ENCODE assay signal across 22 mouse cellular contexts in the genomic region with DNA sequence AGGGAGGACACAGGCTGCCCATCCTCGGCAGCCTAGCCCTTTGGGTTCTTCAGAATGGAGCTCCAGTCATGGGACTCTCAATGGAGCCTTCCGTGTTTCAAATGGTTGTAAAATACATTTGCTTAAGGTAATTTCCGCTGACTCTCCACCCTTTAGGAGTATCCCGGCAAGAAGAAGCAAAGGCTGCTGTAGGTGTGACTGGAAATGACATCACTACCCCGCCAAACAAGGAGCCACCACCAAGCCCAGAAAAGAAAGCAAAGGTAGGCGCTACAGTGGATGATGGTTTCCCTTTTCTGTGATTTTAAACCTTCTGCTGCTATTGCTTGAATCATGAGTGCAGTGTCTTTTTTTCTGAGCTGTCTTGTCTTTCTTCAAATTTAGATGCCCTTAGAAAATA. TPM values are rescaled to one million over a fixed set of nuclear protein-coding genes. Genes with fewer than 3 reads are reported as not detected.
DNase-seq lines count a peak whose midpoint lies in the region; ATAC-seq and TF ChIP-seq lines count a peak whose summit lies in the region.
"Had no signal": no experiment of that assay in that cellular context is flagged by ENCODE, and none has a peak within 500 bp of the region (broad histone marks: within the 10 kb centered on the region; RNA-seq: fewer than 3 reads in every experiment).

No protein-coding gene starts in this region.

- H3K9ac ChIP-seq in kidney, embryonic 15.5 days = no peak overlapping the region
- H3K9ac ChIP-seq: embryonic facial prominence, embryonic 15.5 days; forebrain, embryonic 15.5 days; heart, embryonic 15.5 days; hindbrain, embryonic 14.5 days had no signal

- no peaks in the 10 kb centered on the region for H3K9me3 ChIP-seq in kidney, embryonic 15.5 days (replicated peaks)
- H3K9me3 ChIP-seq: embryonic facial prominence, embryonic 15.5 days; forebrain, embryonic 15.5 days; G1E; heart, embryonic 15.5 days; hindbrain, embryonic 10.5 days had no signal

- H3K4me1 ChIP-seq in kidney, embryonic 15.5 days = 0 out of 2 replicates have a peak, but pooled peaks cover 3% of the 10 kb centered on the region
- H3K4me1 ChIP-seq: embryonic facial prominence, embryonic 15.5 days; forebrain, embryonic 15.5 days; hindbrain, embryonic 10.5 days had no signal

- peak overlapping the region; percentile 55; the same call in 1 of the 2 replicates for H3K27ac ChIP-seq in layer of hippocampus, adult 2 months
- no peak overlapping the region for H3K27ac ChIP-seq in kidney, embryonic 15.5 days
- H3K27ac ChIP-seq: embryonic facial prominence, embryonic 15.5 days; forebrain, embryonic 15.5 days; heart, embryonic 15.5 days; hindbrain, embryonic 10.5 days; hindbrain, embryonic 14.5 days had no signal

- H3K4me2 ChIP-seq in kidney, embryonic 15.5 days = no peak overlapping the region
- H3K4me2 ChIP-seq: embryonic facial prominence, embryonic 15.5 days; forebrain, embryonic 15.5 days; heart, embryonic 11.5 days; heart, embryonic 15.5 days; hindbrain, embryonic 14.5 days had no signal

- H3K36me3 ChIP-seq in kidney, embryonic 15.5 days = peaks cover 41% of the 10 kb centered on the region

- WGBS in kidney, embryonic 15.5 days = 86% methylated on average over 6 of the region's 6 CpGs

- no peak for ATAC-seq in kidney, embryonic 15.5 days (replicated peaks; ENCODE audit: low FRiP score)
- ATAC-seq: forebrain, embryonic 15.5 days; intestine, embryonic 16.5 days had no signal

- no peak for TF ChIP-seq CTCF in layer of hippocampus, adult 2 months (conservative IDR thresholded peaks at IDR 0.05)

- no peak overlapping the region for H3K4me3 ChIP-seq in layer of hippocampus, adult 2 months
- H3K4me3 ChIP-seq in kidney, embryonic 15.5 days (replicated peaks) = no peak overlapping the region
- H3K4me3 ChIP-seq: embryonic facial prominence, embryonic 15.5 days; erythroblast, embryonic 14.5 days; forebrain, embryonic 15.5 days; heart, embryonic 15.5 days; hindbrain, embryonic 10.5 days had no signal

- H3K27me3 ChIP-seq in kidney, embryonic 15.5 days = no peaks in the 10 kb centered on the region
- H3K27me3 ChIP-seq: embryonic facial prominence, embryonic 15.5 days; forebrain, embryonic 15.5 days; heart, embryonic 15.5 days had no signal

- DNase-seq in cerebellum, adult 9-10 months = peak; percentile 12
- no peak for DNase-seq in cerebellum, postnatal 36 days
- no peak for DNase-seq in layer of hippocampus, adult 2 months (ENCODE audit: low spot score in 2 of 2)
- no peak for DNase-seq in layer of hippocampus, postnatal 10 days (ENCODE audit: low spot score in 2 of 2)
- DNase-seq in induced T-regulatory cell, adult 2 months (ENCODE audit: low read depth) = peak; percentile 18
- peak; percentile 31 to 39 for DNase-seq in thymus, postnatal 10 days (ENCODE audit: low spot score in 2 of 2)
- no peak for DNase-seq in urinary bladder, postnatal 4 days (ENCODE audit: low spot score in 2 of 2)
- DNase-seq: adrenal gland, postnatal 10 days; cerebellum, adult 11-12 months; cerebellum, postnatal 10 days; embryo, embryonic 11 days; gastrocnemius, postnatal 25 days had no signal

RNA-seq across cellular contexts. Expression of gene Smarcc1, which starts 54.6 kb away (rescaled TPM):
- total RNA-seq in layer of hippocampus, adult 2 months (2021) = 10 to 100 TPM; 59.7 to 60.3 TPM
- total RNA-seq in layer of hippocampus, postnatal 10 days (2021) = 10 to 100 TPM; 67.0 to 72.3 TPM
- 137 and 138 TPM in 2 replicates for polyA plus RNA-seq in kidney, embryonic 15.5 days (2015; fragmentation: Nextera tagmentation; extraction: Ambion mirVana)

RNA-seq across cellular contexts. Expression of gene Dhx30, which starts 54.8 kb away (rescaled TPM):
- total RNA-seq in layer of hippocampus, adult 2 months (2021) = 100 to 1,000 TPM; 158 to 163 TPM
- total RNA-seq in layer of hippocampus, postnatal 10 days (2021) = 100 to 1,000 TPM; 145 to 152 TPM
- polyA plus RNA-seq in kidney, embryonic 15.5 days (2015; fragmentation: Nextera tagmentation; extraction: Ambion mirVana) = 136 and 138 TPM in 2 replicates

Comparison
In these comparisons a context has a peak if more than half of its experiments do, and no peak if none do; other contexts are left out.
1. DNase-seq: peak in cerebellum, adult 9-10 months (single experiment), induced T-regulatory cell, adult 2 months (single experiment) and thymus, postnatal 10 days (2 of 2); none in cerebellum, postnatal 36 days (0 of 2), layer of hippocampus, adult 2 months (0 of 2), layer of hippocampus, postnatal 10 days (0 of 2) and urinary bladder, postnatal 4 days (0 of 2).